Mouse (Mus musculus): Measurements from ENCODE around the gene Best1. TPM values are rescaled to one million over a fixed set of nuclear protein-coding genes. Genes with fewer than 3 reads are reported as not detected.

Best1 gene
- polyA plus RNA-seq, 1 experiment from 2014 or later = 0.17 TPM

DNA sequence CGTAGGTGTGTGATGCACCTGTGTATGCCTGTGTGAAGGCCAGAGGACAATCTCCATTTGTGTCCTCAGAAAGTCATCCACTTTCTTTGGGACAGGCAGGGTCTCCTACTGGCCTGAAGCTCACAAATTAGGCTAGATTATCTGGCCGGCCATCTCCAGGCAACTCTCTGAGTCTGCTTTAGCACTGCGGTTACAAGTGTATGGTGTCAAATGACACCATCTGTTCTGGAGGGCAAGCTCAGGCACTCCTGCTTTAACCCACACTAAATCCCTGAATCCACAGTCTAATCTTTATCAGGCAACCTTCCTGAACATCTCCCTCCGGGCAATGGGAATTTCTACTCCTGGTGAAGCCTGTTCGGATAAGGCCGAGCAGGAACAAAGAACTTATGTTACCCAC lies 14.2 kb downstream of the Best1 start:
- ATAC-seq = no peak
- Histone ChIP-seq H3K4me1 (peaks cover 82% of the 10 kb centered on the region), H3K9ac (no peak overlapping the region), H3K36me3 (peaks cover 37% of the 10 kb centered on the region), H3K27ac (peak overlapping the region; percentile 99), H3K4me2 (no peak overlapping the region), H3K9me3 (replicated peaks) (no peaks in the 10 kb centered on the region), H3K4me3 (no peak overlapping the region), H3K27me3 (replicated peaks) (no peaks in the 10 kb centered on the region)
- 43% methylated on average over 6 of the region's 6 CpGs for WGBS (ENCODE audit: insufficient replicate concordance)

DNA sequence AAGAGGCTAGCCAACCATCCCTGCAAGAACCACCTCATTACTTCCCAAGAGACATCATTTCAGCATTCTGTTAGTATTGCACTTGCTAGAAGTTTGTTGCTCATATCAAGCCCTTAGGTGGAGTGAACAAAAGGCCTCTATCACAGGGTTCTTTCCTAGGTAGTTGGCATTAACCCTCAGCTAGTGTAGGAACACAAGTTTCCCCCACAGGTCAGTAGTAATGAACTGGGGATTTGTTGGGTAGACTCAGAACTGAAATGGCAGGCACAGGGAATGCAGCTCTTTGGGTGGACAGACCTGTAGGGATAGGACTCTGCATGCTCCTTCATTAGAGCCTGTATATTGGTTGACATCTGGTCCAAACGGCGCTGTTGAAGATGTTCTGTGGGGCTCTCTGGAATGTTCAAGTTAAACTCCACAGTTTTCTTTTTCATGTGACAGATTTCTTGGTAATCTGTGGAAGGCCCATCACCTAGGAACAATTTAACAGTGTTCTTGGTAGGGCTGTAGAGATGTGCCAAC lies 15.5 kb downstream of the Best1 start:
- H3K36me3 ChIP-seq = peaks cover 37% of the 10 kb centered on the region
- 78% methylated on average over 2 of the region's 2 CpGs for WGBS (ENCODE audit: insufficient replicate concordance)
- peak overlapping the region; percentile 89 for H3K4me2 ChIP-seq
- H3K4me1 ChIP-seq = peaks cover 85% of the 10 kb centered on the region
- 0 out of 2 replicates have a peak overlapping the region, but pooled peaks have one; percentile 92 for H3K4me3 ChIP-seq
- no peak for ATAC-seq
- H3K27ac ChIP-seq = peak overlapping the region; percentile 99
- H3K27me3 ChIP-seq (replicated peaks) = no peaks in the 10 kb centered on the region
- H3K9ac ChIP-seq = no peak overlapping the region
- no peaks in the 10 kb centered on the region for H3K9me3 ChIP-seq (replicated peaks)

GRCm38 (mm10) chr19:9985190-9985899 lies 16.1 kb downstream of the Best1 start:
- Histone ChIP-seq H3K4me1 (peaks cover 85% of the 10 kb centered on the region), H3K9ac (0 out of 2 replicates have a peak overlapping the region, but pooled peaks have one; percentile 97), H3K36me3 (peaks cover 37% of the 10 kb centered on the region), H3K9me3 (replicated peaks) (no peaks in the 10 kb centered on the region), H3K27ac (peak overlapping the region; percentile 99), H3K4me2 (peak overlapping the region; percentile 89), H3K27me3 (replicated peaks) (no peaks in the 10 kb centered on the region), H3K4me3 (peak overlapping the region; percentile 92)
- ATAC-seq = no peak
- WGBS (ENCODE audit: insufficient replicate concordance) = 91% methylated on average over 6 of the region's 6 CpGs

DNA sequence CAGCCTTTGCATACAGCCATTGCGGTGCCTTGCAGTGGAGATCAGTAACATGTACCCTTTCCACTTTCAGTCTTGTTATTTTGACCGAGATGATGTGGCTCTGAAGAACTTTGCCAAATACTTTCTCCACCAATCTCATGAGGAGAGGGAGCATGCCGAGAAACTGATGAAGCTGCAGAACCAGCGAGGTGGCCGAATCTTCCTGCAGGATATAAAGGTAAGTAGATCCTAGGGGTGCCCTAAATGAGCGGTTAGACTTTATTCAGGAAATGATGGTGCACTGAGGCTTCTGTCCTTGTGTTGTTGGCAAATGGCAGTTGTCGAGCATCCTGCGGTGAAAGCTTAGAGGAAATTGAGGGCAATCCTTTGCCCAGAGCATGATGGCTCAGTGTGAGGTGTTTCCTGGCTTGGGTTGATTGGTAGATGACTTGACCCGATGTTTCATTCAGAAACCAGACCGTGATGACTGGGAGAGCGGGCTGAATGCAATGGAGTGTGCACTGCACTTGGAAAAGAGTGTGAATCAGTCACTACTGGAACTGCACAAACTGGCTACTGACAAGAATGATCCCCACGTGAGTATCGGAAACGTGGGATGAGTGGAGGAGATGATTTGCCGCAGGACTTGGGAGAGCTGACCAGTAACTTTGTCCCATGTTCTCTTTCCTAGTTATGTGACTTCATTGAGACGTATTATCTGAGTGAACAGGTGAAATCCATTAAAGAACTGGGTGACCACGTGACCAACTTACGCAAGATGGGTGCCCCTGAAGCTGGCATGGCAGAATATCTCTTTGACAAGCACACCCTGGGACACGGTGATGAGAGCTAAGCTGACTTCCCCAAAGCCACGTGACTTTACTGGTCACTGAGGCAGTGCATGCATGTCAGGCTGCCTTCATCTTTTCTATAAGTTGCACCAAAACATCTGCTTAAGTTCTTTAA lies 17.1 kb downstream of the Best1 start:
- ATAC-seq = no peak
- Histone ChIP-seq H3K36me3 (peaks cover 37% of the 10 kb centered on the region), H3K27me3 (replicated peaks) (no peaks in the 10 kb centered on the region), H3K4me1 (peaks cover 85% of the 10 kb centered on the region), H3K4me3 (peak overlapping the region; percentile 92), H3K9ac (peak overlapping the region; percentile 97), H3K9me3 (replicated peaks) (no peaks in the 10 kb centered on the region), H3K4me2 (peak overlapping the region; percentile 89), H3K27ac (peak overlapping the region; percentile 99)
- 75% methylated on average over 20 of the region's 20 CpGs for WGBS (ENCODE audit: insufficient replicate concordance)

- Histone ChIP-seq H3K4me3 (peak overlapping the region; percentile 92), H3K9me3 (replicated peaks) (no peaks in the 10 kb centered on the region), H3K4me1 (peaks cover 85% of the 10 kb centered on the region), H3K36me3 (peaks cover 37% of the 10 kb centered on the region), H3K9ac (peak overlapping the region; percentile 97), H3K27me3 (replicated peaks) (no peaks in the 10 kb centered on the region), H3K27ac (peak overlapping the region; percentile 99), H3K4me2 (peak overlapping the region; percentile 89)
- peak; percentile 81 for ATAC-seq
- WGBS (ENCODE audit: insufficient replicate concordance) = under 1% methylated on average over 31 of the region's 31 CpGs
Measured at GRCm38 (mm10) chr19:9982852-9983542, 18.4 kb downstream of the Best1 start.

GRCm38 (mm10) chr19:9982151-9982851 lies 19.1 kb downstream of the Best1 start:
- peak overlapping the region; percentile 97 for H3K9ac ChIP-seq

GRCm38 (mm10) chr19:9981621-9982020 lies 19.8 kb downstream of the Best1 start:
- ATAC-seq = no peak
- Histone ChIP-seq H3K36me3 (peaks cover 32% of the 10 kb centered on the region), H3K4me1 (peaks cover 84% of the 10 kb centered on the region), H3K4me2 (peak overlapping the region; percentile 89), H3K9me3 (replicated peaks) (no peaks in the 10 kb centered on the region), H3K4me3 (peak overlapping the region; percentile 92), H3K27ac (peak overlapping the region; percentile 99), H3K9ac (peak overlapping the region; percentile 97), H3K27me3 (replicated peaks) (no peaks in the 10 kb centered on the region)
- WGBS (ENCODE audit: insufficient replicate concordance) = 51% methylated on average over 4 of the region's 4 CpGs

More at GRCm38 (mm10) chr19:9982151-9982851, 19.1 kb downstream of the Best1 start:
- Histone ChIP-seq H3K4me2 (peak overlapping the region; percentile 89), H3K27me3 (replicated peaks) (no peaks in the 10 kb centered on the region), H3K4me3 (peak overlapping the region; percentile 92), H3K27ac (peak overlapping the region; percentile 99), H3K9me3 (replicated peaks) (no peaks in the 10 kb centered on the region), H3K36me3 (peaks cover 37% of the 10 kb centered on the region), H3K4me1 (peaks cover 84% of the 10 kb centered on the region)
- 1% methylated on average over 59 of the region's 59 CpGs for WGBS (ENCODE audit: insufficient replicate concordance)
- ATAC-seq = peak; percentile 86

DNA sequence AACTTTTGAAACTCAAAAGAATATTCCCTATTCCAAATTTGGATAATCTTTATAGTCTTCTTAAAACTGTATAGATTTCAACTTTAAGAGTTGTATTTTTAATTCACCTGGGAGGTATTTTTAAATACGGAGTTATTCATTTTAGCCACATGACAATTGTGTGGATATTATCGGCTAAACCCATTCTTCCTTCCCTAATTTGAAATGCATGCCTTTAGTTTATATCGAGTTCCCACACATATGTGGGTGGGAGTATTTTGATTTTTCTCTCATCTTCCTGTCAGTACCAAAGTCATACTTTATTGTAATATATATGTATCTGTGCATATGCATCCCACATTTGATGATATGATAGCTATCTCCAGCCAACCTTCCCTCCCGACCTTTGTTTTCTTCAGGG lies 21.2 kb downstream of the Best1 start, which contains the start of gene Fth1:
Fth1 (plus strand) TSS at position 341 of the 400 bp plus-strand sequence.
- Histone ChIP-seq H3K9ac (peak within 1 kb of the TSS; percentile 97), H3K4me1 (peaks cover 84% of the 10 kb centered on the region), H3K4me2 (peak within 1 kb of the TSS; percentile 89), H3K9me3 (replicated peaks) (no peaks in the 10 kb centered on the region), H3K36me3 (peaks cover 19% of the 10 kb centered on the region), H3K27me3 (replicated peaks) (no peaks in the 10 kb centered on the region), H3K4me3 (peak within 1 kb of the TSS; percentile 92), H3K27ac (peak within 1 kb of the TSS; percentile 99)
- WGBS (ENCODE audit: insufficient replicate concordance) = 66% methylated on average over 4 of the region's 4 CpGs
- ATAC-seq = no peak

DNA sequence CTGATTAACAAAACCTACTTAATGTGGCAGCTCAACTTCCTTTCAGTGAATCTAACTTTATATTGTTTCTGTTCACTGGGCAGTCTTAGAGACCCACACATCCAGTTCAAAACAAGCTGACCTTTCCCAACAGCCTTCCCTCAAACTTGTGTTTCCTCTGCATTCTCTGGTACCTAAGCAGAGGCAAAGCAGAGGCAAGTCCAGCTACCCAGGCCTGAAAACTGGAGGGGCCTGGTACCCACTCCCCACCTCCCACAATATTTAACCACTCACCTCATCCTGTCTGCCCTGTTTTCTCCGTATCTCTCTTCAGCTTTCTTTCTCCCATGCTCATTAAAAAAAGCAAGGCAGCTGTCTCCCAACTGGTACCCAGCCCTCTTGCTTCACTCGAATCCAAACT lies 22.3 kb downstream of the Best1 start:
- Histone ChIP-seq H3K9ac (peak overlapping the region; percentile 58), H3K27me3 (replicated peaks) (no peaks in the 10 kb centered on the region), H3K4me1 (peaks cover 79% of the 10 kb centered on the region), H3K4me2 (peak overlapping the region; percentile 65), H3K9me3 (replicated peaks) (no peaks in the 10 kb centered on the region), H3K36me3 (peaks cover 8% of the 10 kb centered on the region), H3K4me3 (peak overlapping the region; percentile 19; the same call in 1 of the 2 replicates), H3K27ac (peak overlapping the region; percentile 94)
- 77% methylated on average over 2 of the region's 2 CpGs for WGBS (ENCODE audit: insufficient replicate concordance)
- ATAC-seq = no peak

- peak overlapping the region; percentile 94 for H3K27ac ChIP-seq
- peaks cover 73% of the 10 kb centered on the region for H3K4me1 ChIP-seq
- peaks cover 1% of the 10 kb centered on the region for H3K36me3 ChIP-seq
- peak overlapping the region; percentile 30 for H3K4me3 ChIP-seq
- 8% methylated on average over 5 of the region's 5 CpGs for WGBS (ENCODE audit: insufficient replicate concordance)
- no peaks in the 10 kb centered on the region for H3K27me3 ChIP-seq (replicated peaks)
- ATAC-seq = peak; percentile 57
- no peaks in the 10 kb centered on the region for H3K9me3 ChIP-seq (replicated peaks)
- H3K4me2 ChIP-seq = peak overlapping the region; percentile 65
- H3K9ac ChIP-seq = peak overlapping the region; percentile 58
Measured at GRCm38 (mm10) chr19:9978431-9978951, 22.9 kb downstream of the Best1 start.

Data from liver, embryonic 12.5 days (tissue).